Mouse (Mus musculus): Measurements from ENCODE around the gene Med13l.

Med13l gene

GRCm38 (mm10) chr5:118591826-118592499 lies 31.5 kb downstream of the Med13l start:
- no peak for DNase-seq (ENCODE audit: extremely low read depth, low read depth, low spot score)

GRCm38 (mm10) chr5:118594470-118595236 lies 34.2 kb downstream of the Med13l start:
- DNase-seq (ENCODE audit: extremely low read depth, low read depth, low spot score) = no peak

GRCm38 (mm10) chr5:118595901-118596300 lies 35.4 kb downstream of the Med13l start:
- no peak for DNase-seq (ENCODE audit: extremely low read depth, low read depth, low spot score)

- no peak for DNase-seq (ENCODE audit: extremely low read depth, low read depth, low spot score)
Observed at GRCm38 (mm10) chr5:118596452-118597092, 36.1 kb downstream of the Med13l start.

- no peak for DNase-seq (ENCODE audit: extremely low read depth, low read depth, low spot score)
Observed at GRCm38 (mm10) chr5:118598601-118599000, 38.1 kb downstream of the Med13l start.

GRCm38 (mm10) chr5:118601452-118601851 lies 41.0 kb downstream of the Med13l start:
- DNase-seq (ENCODE audit: extremely low read depth, low read depth, low spot score) = no peak

- DNase-seq (ENCODE audit: extremely low read depth, low read depth, low spot score) = no peak
Observed at GRCm38 (mm10) chr5:118602706-118603105, 42.2 kb downstream of the Med13l start.

- no peak for DNase-seq (ENCODE audit: extremely low read depth, low read depth, low spot score)
Observed at GRCm38 (mm10) chr5:118605424-118606067, 45.1 kb downstream of the Med13l start.

GRCm38 (mm10) chr5:118606636-118607035 lies 46.2 kb downstream of the Med13l start:
- DNase-seq (ENCODE audit: extremely low read depth, low read depth, low spot score) = no peak

- DNase-seq (ENCODE audit: extremely low read depth, low read depth, low spot score) = no peak
Observed at GRCm38 (mm10) chr5:118607900-118608299, 47.4 kb downstream of the Med13l start.

- DNase-seq (ENCODE audit: extremely low read depth, low read depth, low spot score) = no peak
Observed at GRCm38 (mm10) chr5:118610468-118610867, 50.0 kb downstream of the Med13l start.

GRCm38 (mm10) chr5:118612956-118613631 lies 52.6 kb downstream of the Med13l start:
- no peak for DNase-seq (ENCODE audit: extremely low read depth, low read depth, low spot score)

- no peak for DNase-seq (ENCODE audit: extremely low read depth, low read depth, low spot score)
Observed at GRCm38 (mm10) chr5:118613704-118614103, 53.2 kb downstream of the Med13l start.

GRCm38 (mm10) chr5:118614116-118614515 lies 53.6 kb downstream of the Med13l start:
- no peak for DNase-seq (ENCODE audit: extremely low read depth, low read depth, low spot score)

GRCm38 (mm10) chr5:118614571-118614981 lies 54.1 kb downstream of the Med13l start:
- no peak for DNase-seq (ENCODE audit: extremely low read depth, low read depth, low spot score)

GRCm38 (mm10) chr5:118618963-118619610 lies 58.6 kb downstream of the Med13l start:
- DNase-seq (ENCODE audit: extremely low read depth, low read depth, low spot score) = no peak

GRCm38 (mm10) chr5:118619801-118620200 lies 59.3 kb downstream of the Med13l start:
- DNase-seq (ENCODE audit: extremely low read depth, low read depth, low spot score) = no peak

- DNase-seq (ENCODE audit: extremely low read depth, low read depth, low spot score) = no peak
Observed at GRCm38 (mm10) chr5:118620330-118620910, 59.9 kb downstream of the Med13l start.

- no peak for DNase-seq (ENCODE audit: extremely low read depth, low read depth, low spot score)
Observed at GRCm38 (mm10) chr5:118621877-118622276, 61.4 kb downstream of the Med13l start.

GRCm38 (mm10) chr5:118622346-118622745 lies 61.9 kb downstream of the Med13l start:
- DNase-seq (ENCODE audit: extremely low read depth, low read depth, low spot score) = peak; percentile 65

Data from fat pad, adult 2 months (tissue).